Comparison of ENCODE assay signal across 9 mouse cellular contexts in genomic region chr8:64618618-64619017, GRCm38 (mm10).
DNase-seq lines count a peak whose midpoint lies in the region; ATAC-seq and TF ChIP-seq lines count a peak whose summit lies in the region.
"Had no signal": no experiment of that assay in that cellular context is flagged by ENCODE, and none has a peak within 500 bp of the region (broad histone marks: within the 10 kb centered on the region; RNA-seq: fewer than 3 reads in every experiment).

No protein-coding gene starts in this region.

- peak; percentile 21 for DNase-seq in heart, adult 8-10 months (ENCODE audit: low spot score)
- no peak for DNase-seq in heart, embryonic 10.5 days (ENCODE audit: low spot score)
- peak; percentile 42 for DNase-seq in G1E (ENCODE audit: low spot score)
- peak; percentile 58 for DNase-seq in cerebellum, adult 11-12 months
- peak; percentile 49 for DNase-seq in lung, postnatal 36 days
- peak; percentile 49 for DNase-seq in retina, postnatal 7 days (ENCODE audit: low read depth, low spot score)

- 54% methylated on average over 11 of the region's 11 CpGs for WGBS in heart, embryonic 10.5 days
- WGBS in forebrain, embryonic 16.5 days = 40% methylated on average over 11 of the region's 11 CpGs
- WGBS in kidney, embryonic 15.5 days = 54% methylated on average over 11 of the region's 11 CpGs

- no peak; the same call in 1 of the 2 replicates for ATAC-seq in G1E (ENCODE audit: extremely low read depth, insufficient number of reproducible peaks, low FRiP score, poor library complexity, severe bottlenecking)
- peak; percentile 81 for ATAC-seq in forebrain, embryonic 16.5 days
- ATAC-seq in kidney, embryonic 15.5 days (replicated peaks; ENCODE audit: low FRiP score) = 0 out of 2 replicates have a peak, but pooled peaks have one; percentile 47

- peak; percentile 76; the same call in 1 of the 2 replicates for TF ChIP-seq CTCF in G1E (IDR thresholded peaks at IDR 0.05; ENCODE audit: low read depth, low read length)

- peaks cover 16% of the 10 kb centered on the region; the same call in 1 of the 2 replicates for H3K4me1 ChIP-seq in heart, embryonic 10.5 days
- H3K4me1 ChIP-seq in G1E (ENCODE audit: insufficient read depth, low read depth, low read length) = no peaks in the 10 kb centered on the region
- peaks cover 5% of the 10 kb centered on the region; the same call in 1 of the 2 replicates for H3K4me1 ChIP-seq in forebrain, embryonic 16.5 days (replicated peaks; ENCODE audit: control insufficient read depth, insufficient read depth, low read length)
- H3K4me1 ChIP-seq in kidney, embryonic 15.5 days = no peaks in the 10 kb centered on the region
- H3K4me1 ChIP-seq: limb, embryonic 15.5 days had no signal

- no peak overlapping the region for H3K4me3 ChIP-seq in heart, embryonic 10.5 days
- no peak overlapping the region for H3K4me3 ChIP-seq in G1E (ENCODE audit: low read depth, low read length)
- no peak overlapping the region for H3K4me3 ChIP-seq in forebrain, embryonic 16.5 days (replicated peaks; ENCODE audit: low read length)
- no peak overlapping the region for H3K4me3 ChIP-seq in kidney, embryonic 15.5 days (replicated peaks)
- H3K4me3 ChIP-seq: limb, embryonic 15.5 days had no signal

- no peak overlapping the region for H3K4me2 ChIP-seq in forebrain, embryonic 16.5 days (ENCODE audit: low read length)
- no peak overlapping the region for H3K4me2 ChIP-seq in kidney, embryonic 15.5 days
- H3K4me2 ChIP-seq: limb, embryonic 15.5 days had no signal

- H3K36me3 ChIP-seq in heart, embryonic 10.5 days = 0 out of 2 replicates have a peak, but pooled peaks cover 3% of the 10 kb centered on the region
- no peaks in the 10 kb centered on the region for H3K36me3 ChIP-seq in G1E (replicated peaks)
- peaks cover 10% of the 10 kb centered on the region for H3K36me3 ChIP-seq in forebrain, embryonic 16.5 days (ENCODE audit: control insufficient read depth, insufficient read depth)
- H3K36me3 ChIP-seq in kidney, embryonic 15.5 days = no peaks in the 10 kb centered on the region

- no peaks in the 10 kb centered on the region for H3K27me3 ChIP-seq in heart, embryonic 10.5 days (ENCODE audit: insufficient read depth, poor library complexity, severe bottlenecking)
- no peaks in the 10 kb centered on the region; the same call in 1 of the 2 replicates for H3K27me3 ChIP-seq in G1E (ENCODE audit: insufficient read depth, low read length)
- no peaks in the 10 kb centered on the region for H3K27me3 ChIP-seq in forebrain, embryonic 16.5 days (replicated peaks; ENCODE audit: control insufficient read depth, insufficient read depth, low read length)
- H3K27me3 ChIP-seq in kidney, embryonic 15.5 days = no peaks in the 10 kb centered on the region
- H3K27me3 ChIP-seq: limb, embryonic 15.5 days had no signal

- no peak overlapping the region for H3K9ac ChIP-seq in forebrain, embryonic 16.5 days (replicated peaks; ENCODE audit: low read depth, low read length)
- H3K9ac ChIP-seq in kidney, embryonic 15.5 days = no peak overlapping the region
- H3K9ac ChIP-seq: limb, embryonic 15.5 days had no signal

- H3K9me3 ChIP-seq in heart, embryonic 10.5 days = no peaks in the 10 kb centered on the region
- no peaks in the 10 kb centered on the region for H3K9me3 ChIP-seq in G1E (replicated peaks)
- peaks cover 5% of the 10 kb centered on the region; the same call in 1 of the 2 replicates for H3K9me3 ChIP-seq in forebrain, embryonic 16.5 days (ENCODE audit: control insufficient read depth, low read length)
- H3K9me3 ChIP-seq in kidney, embryonic 15.5 days (replicated peaks) = no peaks in the 10 kb centered on the region
- H3K9me3 ChIP-seq: limb, embryonic 15.5 days had no signal

- H3K27ac ChIP-seq in heart, embryonic 10.5 days = no peak overlapping the region
- H3K27ac ChIP-seq in forebrain, embryonic 16.5 days (ENCODE audit: low read length) = no peak overlapping the region
- H3K27ac ChIP-seq in kidney, embryonic 15.5 days = no peak overlapping the region
- H3K27ac ChIP-seq: limb, embryonic 15.5 days had no signal
